Mouse (Mus musculus) regulatory T cell (primary cell): ENCODE results near the gene Rptor.

Experiments used
- in situ Hi-C: fragments of 300-600 bp; cut with MboI, MseI; formaldehyde crosslinking; loops from one replicate; pipeline ENCODE4 v1.15.1; 2025; ENCODE audit warnings: high pct_unique_total_duplicates

Rptor gene

DNA sequence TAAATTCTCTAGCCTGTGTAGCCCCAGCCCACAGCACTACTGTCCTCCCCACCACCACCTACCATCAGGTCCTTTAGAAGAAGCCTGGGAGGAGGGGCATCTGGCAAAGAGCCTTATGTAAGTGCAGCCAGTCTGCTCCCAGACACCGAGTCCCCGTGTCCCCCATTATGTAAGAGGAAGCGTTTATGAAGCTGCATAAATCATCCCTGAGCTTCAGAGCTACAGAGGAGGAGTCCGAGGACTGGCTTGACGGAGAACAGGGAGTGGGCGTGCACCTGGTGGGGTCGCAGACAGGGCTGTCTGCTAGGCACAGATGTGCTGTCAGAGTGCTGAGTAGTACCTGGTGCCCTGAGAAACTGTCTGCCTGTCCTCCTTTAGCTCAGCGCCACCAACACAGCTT is 208.3 kb downstream of the Rptor start:
- in situ Hi-C loops: loop anchor here (25.0 kb wide), 2 partner anchors 926 to 1226 kb away; partner anchors contain the start of genes Cbr2, Cd7 and Dcxr

DNA sequence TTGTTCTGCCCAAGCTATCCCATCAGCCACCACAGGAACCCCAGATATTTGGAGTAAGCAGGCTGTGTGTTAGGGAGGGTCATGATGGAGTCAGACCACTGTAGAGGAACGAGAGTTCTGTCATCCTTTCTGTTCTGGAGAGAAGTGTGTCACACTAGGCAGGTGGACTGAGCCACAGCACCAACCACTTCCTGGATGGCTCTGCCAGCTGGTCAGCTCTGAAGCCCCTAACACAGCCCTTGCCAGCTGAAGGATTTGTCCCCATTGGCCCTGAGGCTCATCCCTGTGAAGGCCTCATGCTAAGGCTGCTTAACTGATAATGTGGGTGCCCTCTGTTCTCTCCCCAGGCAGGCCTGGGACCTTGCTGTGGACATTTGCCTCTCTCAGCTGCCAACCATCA is 208.9 kb downstream of the Rptor start:
- in situ Hi-C loops: loop anchor here (25.0 kb wide), 2 partner anchors 926 to 1226 kb away; partner anchors contain the start of genes Cbr2, Cd7 and Dcxr

DNA sequence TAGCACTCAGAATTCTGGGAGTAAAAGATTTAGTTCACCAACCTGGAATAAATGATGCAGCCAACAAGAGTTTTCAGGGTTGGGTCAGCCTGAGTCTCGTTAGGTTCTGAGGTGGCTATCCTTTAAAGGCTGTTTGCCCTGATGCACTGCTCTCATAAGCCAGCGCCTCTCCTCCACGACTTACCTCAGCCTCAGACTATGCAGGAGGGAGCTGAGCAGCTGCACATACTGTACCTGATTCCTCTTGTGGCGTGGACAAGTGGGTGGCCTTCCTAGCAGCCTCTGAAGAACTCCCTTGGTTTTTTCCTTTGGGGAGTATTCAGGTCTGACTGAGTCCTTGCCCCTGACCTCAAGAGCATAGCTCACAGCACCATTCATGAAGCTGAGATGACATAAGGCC is 209.4 kb downstream of the Rptor start:
- in situ Hi-C loops: loop anchor here (25.0 kb wide), 2 partner anchors 925 to 1225 kb away; partner anchors contain the start of genes Cbr2, Cd7 and Dcxr

DNA sequence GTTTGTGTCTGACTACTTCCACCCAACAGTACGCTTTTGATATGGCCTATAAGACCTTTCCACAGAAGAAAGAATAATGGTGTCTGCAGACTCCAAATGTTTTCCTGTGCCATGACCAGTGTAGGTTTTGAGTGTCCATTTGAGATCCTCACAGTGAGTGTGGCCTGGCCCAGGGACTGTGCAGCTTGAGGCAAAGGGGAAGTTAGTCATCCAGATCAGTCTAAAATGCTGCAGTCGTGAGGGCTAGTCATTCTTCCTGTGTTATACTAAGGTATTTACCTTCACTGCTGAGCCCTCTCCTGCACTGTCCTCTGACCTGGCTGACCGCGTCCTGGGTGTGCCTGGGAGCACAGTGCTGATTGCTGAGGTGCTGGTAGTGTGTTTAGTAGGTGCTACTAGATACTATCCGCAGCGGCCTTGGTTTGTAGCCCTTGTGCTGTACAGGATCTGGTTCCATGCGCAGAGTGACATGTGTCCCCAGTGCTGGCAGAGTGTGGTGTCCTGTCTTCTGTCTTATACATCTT is 211.4 kb downstream of the Rptor start:
- in situ Hi-C loops: loop anchor here (25.0 kb wide), 2 partner anchors 923 to 1223 kb away; partner anchors contain the start of genes Cbr2, Cd7 and Dcxr

DNA sequence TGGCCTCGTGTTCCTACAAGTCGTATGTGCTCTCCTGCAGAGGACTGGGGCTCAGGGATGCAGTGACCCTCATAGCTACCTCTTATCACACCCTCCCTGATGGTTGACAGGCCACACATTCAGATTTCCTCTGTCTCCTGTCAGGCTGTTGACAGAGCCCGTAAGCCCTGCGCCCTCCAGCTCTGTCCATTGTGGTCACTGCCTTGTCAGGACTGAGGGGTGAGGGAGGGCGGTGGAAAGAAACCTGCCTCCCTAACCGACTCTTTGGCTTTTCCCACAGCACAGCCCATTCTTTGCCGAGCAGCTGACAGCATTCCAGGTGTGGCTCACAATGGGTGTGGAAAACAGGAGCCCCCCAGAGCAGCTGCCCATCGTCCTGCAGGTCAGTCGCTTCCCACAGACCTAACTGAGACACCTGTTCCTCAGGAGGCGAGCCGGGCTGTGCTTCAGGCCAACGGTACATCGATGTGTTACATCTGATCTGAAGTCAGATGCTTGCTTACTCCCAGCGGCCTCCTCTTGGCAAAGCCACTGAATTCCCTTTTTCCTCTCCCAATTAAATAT is 214.2 kb downstream of the Rptor start:
- in situ Hi-C loops: loop anchor here (25.0 kb wide), 2 partner anchors 920 to 1220 kb away; partner anchors contain the start of genes Cbr2, Cd7 and Dcxr

DNA sequence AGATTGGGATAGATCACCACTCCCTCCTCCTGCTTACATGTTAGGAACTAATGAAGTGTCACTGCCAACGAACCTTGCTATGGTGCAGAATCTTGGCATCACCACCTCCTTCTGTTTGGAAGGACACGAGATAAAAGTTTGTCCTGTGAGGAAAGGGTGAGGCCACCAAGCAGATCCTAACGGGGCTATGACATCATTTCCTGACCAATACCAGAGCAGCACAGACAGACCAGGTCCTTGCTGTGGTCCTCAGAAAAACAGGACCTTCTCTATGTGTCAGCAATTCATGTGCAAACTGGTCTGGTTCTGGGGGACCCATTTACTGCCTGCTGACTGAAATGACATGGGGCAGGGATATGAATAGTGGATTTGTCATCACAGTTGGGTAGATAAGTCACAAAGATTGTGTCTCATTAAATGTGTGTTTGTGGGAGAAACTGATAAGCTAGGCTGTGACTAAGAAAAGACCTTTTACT is 214.7 kb downstream of the Rptor start:
- in situ Hi-C loops: loop anchor here (25.0 kb wide), 2 partner anchors 920 to 1220 kb away; partner anchors contain the start of genes Cbr2, Cd7 and Dcxr

DNA sequence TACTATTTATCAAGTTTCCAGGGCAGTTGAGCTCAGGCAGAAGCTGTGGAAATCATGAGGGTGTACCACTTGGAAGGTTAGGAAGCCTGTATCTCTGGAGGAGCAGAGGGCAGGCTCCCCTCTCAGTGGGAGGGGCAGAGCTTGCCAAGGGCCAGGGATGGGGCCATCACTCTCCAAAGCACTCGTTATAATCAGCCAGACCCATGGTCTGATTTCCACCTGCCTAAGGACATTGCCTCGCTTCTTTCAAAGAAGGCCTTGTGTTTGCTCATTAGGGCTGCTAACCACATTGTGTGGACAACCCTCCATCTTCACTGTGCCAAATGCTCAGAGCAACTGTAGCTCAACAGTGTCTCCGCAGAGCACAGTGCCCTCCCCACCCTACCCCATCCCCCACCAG is 215.2 kb downstream of the Rptor start:
- in situ Hi-C loops: loop anchor here (25.0 kb wide), 2 partner anchors 919 to 1219 kb away; partner anchors contain the start of genes Cbr2, Cd7 and Dcxr

DNA sequence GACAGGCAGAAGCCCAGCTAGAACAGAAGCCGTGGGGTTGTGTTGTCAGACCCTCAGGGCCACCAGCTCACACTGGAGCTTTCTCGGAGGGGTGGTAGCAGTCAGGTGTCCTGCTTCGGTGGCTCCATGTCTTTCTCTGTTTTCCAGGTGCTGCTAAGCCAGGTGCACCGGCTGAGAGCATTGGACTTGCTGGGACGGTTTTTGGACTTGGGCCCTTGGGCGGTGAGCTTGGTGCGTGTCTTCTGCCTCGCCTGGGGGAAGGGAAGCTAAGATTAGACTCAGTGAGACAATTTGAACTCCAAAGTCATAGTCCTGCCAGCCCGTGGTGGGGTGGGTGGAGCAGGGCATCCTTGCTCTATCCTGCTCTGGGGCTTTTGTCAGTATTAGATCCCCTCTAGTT is 218.8 kb downstream of the Rptor start:
- in situ Hi-C loops: loop anchor here (25.0 kb wide), 2 partner anchors 916 to 1216 kb away; partner anchors contain the start of genes Cbr2, Cd7 and Dcxr

DNA sequence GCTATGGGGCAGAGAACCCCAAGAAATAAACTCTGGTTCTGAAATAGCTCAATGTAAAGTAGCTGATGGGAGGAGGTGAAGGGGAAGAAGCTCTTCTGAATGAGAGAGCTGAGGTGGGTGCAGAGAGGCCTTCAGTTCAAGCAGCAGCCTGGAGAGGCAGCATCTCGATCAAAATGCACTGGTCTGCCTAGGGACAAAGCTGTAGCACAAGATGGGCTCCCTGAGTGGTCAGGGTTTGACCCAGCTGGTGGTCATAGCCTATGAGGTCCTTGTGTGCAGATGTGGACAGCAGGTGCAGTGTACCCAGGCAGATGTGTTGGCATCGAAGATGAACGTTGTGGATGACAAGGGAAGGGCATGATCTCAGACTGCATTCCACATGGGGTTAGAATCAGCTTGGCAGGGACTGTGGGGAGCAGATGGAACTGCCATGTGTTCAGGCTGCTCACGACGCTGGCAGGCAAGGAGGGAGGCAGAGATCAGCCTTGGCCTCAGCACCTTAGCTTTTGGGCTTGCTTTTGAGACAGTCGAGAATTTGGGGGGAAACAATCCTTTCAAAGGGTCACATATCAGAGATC is 221.5 kb downstream of the Rptor start:
- in situ Hi-C loops: loop anchor here (25.0 kb wide), 2 partner anchors 913 to 1213 kb away; partner anchors contain the start of genes Cbr2, Cd7 and Dcxr

DNA sequence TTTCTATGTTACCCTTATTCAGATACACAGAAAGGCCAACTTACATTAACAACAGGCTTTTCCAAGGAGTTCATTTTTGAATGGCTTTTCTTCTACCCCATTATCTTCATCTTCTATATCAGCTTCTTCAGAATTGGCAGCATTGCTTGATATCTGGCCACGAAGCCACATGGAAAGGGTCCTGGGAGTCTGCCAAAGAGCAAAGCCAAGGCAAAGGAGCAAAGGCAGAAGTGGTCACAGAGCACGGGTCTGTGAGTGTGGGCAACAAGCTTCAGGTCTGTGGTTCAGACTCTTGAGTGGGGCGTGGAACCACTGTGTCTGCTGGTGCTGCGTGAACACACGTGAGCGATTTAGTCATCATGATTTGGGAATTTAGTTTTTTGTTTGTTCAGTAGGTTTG is 223.1 kb downstream of the Rptor start:
- in situ Hi-C loops: no loop called here

DNA sequence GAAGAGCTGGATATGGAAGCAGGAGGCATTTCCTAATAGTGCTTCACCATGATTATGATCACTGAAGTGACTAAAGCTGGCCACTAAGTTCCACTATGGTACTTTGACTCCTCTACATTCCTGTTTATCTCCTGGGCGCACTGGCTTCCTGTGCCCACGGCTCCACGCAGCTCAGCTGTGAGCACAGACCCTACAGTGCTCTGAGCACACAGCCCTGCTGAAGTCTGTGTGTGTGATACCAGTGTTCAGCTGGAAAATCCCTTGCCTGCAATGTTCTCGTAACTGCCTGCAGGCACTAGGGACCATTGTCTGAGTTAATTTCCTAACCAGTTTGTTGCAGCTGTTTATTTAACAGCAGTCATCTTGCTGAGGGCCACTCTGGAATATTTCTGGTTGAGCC is 223.5 kb downstream of the Rptor start:
- in situ Hi-C loops: no loop called here

DNA sequence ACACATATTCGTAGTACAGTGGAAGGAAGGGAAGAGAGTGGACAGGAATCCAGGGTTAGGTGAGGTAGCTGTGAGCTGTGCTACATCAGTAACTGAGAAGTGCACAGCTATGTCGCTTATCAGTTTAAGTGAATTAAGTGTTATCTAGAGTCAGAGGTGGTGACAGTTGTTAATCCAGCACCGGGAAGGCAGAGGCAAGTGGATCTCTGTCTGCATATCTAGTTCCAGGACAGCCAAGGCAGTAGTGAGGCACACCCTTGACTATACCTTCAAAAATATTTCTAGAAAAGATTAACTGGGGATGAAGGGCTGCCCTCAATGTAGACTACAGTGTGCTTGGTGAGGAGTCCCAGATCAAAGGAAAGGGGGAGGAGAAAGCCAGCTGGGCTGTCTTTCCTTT is 226.4 kb downstream of the Rptor start:
- in situ Hi-C loops: no loop called here

DNA sequence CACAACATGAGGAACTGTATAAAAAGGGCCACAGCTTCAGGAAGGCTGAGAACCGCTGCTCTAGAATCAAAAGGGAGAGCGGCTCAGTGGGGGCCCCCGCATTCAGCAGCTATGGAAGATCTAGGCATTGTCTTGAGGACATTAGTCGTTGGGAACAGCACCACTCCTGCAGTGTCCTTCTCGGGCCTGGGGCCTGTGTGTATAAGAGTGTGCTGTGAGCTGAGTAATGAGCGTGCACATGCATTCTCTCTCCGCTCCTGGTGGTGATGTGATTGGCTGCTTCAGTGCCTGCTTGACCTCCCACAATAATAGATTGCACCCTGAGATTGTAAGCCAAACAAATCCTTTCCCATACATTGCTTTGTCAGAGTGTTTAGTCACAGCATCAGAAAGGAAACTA is 229.0 kb downstream of the Rptor start:
- in situ Hi-C loops: no loop called here

DNA sequence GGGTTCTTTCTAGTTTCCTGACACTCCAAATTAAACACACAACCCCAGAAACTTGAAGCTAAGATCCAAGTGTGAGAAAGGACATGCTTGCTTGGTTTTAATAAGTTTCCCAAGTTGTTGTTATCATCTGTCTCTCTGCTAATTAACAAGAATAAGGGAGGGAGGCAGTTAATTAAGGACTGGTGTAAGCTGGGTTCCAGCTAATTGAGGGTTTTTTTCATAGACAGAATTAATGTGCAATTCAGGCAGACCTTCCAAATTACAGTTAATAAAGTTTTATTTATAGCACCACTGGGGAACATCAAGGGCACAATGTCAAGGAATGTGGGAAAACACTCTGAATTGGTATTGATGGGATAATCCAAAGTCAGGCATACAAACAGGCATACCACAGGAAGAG is 230.6 kb downstream of the Rptor start:
- in situ Hi-C loops: no loop called here

DNA sequence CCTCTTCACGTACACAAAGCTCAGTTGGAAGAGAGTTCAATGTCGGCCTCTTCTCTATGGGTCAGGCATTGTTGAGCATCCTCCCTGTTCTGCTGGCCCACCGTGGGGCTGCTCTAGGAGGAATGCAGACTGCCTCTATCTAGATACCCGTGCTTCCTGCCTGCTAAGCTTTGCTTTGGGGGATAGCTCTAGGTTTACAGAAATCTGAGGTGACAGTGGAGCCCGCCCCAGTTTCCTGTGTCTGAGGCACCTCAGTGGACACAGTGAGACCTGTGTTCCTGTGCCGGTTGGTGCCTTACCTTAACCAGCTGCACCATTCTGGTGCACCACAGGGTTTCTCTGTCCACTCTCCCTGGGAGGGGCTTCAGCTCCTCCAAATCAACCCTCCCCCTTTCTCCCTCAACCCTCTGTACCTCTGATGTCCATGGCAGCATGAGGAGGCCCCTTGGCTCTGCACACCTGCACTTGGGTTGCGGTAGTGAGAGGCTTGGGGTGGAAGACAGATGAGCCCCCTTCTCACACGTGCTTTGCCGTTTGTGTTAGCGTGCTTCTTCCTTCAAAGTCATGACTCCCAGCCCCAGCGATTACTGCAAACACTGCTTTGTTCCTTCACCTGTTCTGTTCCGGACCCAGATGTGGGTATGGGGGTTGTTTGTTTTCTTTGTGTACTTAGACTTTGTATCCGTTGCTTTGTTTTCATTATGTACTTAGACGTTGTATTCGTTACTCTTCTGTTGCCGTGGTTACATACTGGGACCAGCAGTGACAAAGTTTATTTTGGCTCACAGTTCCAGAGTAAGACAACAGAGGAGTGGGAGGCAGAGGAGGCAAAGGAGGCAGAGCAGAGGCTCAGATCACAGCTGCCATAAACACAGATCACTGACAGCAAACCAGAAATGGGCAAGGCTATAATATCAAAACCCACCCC is 231.4 kb downstream of the Rptor start:
- in situ Hi-C loops: no loop called here

DNA sequence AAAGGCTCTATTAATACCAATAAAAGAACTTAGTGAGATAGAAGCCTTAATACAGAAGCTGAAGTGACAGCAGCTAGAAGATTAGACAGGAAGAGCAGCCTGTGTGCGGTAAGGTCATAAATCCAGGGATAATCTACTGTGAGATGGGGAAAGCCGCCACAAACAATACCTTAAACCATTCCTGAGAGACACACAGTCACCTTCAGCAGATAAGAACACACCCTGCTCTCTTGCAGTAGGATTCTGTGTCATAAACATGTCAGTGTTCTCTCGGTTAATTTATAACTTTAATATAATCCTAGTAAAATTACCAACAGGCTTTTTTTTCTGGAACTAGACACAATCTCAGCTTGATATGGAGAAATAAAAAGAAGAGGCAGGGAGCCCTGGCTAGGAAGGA is 233.6 kb downstream of the Rptor start:
- in situ Hi-C loops: no loop called here

DNA sequence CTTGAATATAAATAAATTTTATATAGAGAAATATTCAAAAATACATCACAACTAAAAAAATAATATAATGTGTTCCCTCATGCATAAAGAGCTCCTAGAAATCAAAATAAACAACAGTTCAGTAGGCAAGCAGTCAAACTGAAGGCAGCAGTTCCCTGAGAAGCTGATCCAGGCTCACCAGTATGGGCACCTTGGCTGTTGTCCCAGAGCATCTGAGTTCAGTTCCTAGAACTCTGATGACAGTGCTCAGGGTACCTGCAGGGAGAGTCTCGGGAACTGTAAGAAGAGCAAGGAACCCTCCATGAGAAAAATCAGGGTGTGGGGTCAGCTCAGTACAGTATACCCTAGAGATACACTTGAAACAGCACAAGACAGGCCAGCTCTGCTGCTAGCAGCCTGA is 235.1 kb downstream of the Rptor start:
- in situ Hi-C loops: no loop called here

DNA sequence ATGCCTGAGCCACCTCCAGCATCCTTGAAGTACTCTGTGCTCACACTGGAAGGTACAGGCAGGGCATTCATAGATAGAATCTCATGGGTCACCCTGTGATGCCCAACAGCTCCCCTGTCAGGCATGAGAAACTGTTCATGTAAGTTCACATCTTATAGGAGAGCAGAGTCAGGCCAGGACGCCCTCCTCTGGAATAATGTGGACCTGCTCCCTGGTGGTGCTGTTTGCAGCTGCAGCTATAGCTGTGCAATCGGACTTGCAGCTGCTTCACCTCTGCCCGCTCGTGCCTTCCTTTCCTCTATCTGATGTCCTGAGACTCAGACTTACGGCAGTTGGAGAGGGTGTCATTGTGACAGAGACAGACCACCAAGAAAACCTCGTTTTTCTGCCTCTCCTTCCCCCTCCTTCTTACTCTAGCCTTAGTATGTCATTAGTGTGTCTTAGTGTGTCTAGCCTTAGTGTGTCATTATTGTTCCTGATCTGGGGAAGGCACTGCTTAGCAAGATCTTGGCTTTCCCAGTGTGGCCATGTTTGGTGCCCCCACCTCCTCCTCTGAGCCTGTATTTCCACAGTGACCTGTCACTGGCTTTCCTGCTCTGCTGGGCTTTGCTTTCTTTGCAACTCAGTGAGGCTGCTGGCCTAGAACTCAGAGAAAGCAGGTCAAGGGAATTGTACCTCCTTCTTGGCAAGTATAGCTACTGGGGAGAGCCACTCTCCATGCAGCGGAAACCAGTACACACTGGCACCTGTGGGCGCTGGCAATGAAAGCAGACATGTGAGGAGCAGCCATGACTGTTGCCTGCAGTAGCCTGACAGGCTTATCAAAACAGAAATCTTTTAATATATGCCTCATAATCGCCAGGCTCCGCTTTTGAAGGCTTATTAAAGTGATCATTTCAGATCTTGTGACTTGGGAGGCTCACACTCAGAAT is 237.0 kb downstream of the Rptor start:
- in situ Hi-C loops: no loop called here

DNA sequence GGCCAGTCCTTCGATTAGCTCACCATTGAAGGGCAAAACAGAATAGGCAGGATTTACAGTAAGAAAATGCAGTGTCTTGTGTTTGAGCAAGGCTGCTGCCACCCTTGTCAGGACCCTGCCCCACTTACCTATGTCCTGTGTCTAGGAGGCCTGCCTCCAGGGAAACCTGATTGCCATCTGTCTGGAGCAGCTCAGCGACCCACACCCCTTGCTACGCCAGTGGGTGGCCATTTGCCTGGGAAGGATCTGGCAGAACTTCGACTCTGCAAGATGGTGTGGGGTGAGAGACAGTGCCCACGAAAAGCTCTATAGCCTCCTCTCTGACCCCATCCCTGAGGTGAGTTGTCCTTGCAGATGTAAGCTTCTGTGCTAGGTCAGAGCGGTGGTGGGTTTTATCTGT is 243.9 kb downstream of the Rptor start:
- in situ Hi-C loops: no loop called here

DNA sequence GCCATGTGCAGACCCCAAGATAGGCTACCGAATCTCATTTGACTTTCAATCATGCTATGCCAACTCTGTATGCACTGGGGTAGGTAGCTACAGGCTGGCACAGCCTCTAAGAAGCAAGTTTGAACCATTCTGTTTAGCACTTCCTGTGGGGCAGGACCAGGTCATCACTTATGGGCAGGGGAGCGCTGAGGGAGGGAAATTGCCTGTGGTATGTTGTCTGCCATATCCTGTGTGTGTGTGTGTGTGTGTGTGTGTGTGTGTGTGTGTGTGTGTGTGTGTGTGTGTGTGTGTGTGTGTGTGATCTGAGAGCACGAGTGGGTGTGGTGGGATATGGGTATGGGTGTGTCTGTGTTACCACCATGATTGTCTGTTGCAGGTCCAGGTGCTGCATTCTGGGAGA is 244.4 kb downstream of the Rptor start:
- in situ Hi-C loops: no loop called here

DNA sequence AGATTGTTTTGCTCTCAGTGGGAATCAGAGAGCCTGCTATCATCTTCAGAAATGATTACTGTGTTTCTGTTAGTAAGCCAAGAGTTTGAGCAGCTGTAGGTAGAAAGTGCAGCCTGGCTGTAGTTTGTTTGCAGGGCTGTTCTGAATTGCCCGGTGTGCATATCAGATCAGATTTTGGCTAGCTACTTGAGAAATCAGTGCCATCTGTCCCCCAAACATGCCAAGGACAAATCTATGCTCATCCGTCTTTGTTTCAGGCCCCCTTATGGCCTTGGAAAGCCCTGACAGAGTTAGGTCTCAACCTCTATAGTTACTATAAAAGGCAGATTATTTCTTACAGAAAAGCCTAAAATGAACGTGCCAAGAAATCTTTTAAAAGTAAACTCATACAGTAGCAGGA is 244.9 kb downstream of the Rptor start:
- in situ Hi-C loops: no loop called here
